Mouse (Mus musculus) left cerebral cortex, postnatal 4 days (tissue): ENCODE measurements around the gene Prkn. TPM values are rescaled to one million over a fixed set of nuclear protein-coding genes. Genes with fewer than 3 reads are reported as not detected.

Experiments
- DNase-seq: peaks from one replicate; pipeline ENCODE4 v3.0.0-alpha.2; 2022
- intact Hi-C: fragments of 180-260 bp; cut with DNase I; formaldehyde crosslinking; loops from one replicate; pipeline ENCODE4 v1.15.1; 2025
- total RNA-seq, 2 experiments: library from RNA; stranded (reverse); gene quantifications; 2 replicates each; pipeline ENCODE4 v1.2.3; 2021

The Prkn gene
- total RNA-seq, 2 experiments from 2014 or later: 12.8 to 16.2 TPM

- intact Hi-C loops: no loop called here
Measured at GRCm38 (mm10) chr17:11724135-11724534, 884.0 kb downstream of the Prkn start.

GRCm38 (mm10) chr17:11727101-11727500 is 886.9 kb downstream of the Prkn start:
- intact Hi-C loops: no loop called here
- no peak for DNase-seq

More at GRCm38 (mm10) chr17:11724135-11724534, 884.0 kb downstream of the Prkn start:
- DNase-seq: no peak

DNA sequence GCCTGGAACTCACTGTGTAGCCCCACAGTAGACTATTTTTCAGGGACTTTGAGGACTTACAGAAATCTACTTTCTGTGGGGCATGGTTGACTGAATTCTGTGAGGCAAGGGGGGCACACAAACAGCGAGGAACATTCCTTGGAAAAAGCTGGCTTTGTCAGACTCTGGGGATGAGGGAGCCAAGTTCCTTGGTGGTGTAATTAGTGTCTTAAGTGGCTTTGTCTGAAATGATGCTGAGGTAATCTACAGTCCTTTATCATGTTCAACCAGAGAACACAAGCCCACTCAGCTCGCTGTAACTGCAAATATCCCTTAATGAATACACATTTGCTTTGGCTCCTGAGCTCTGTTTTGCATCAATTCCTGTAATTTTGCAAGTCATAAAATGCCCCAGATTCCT is 888.1 kb downstream of the Prkn start:
- DNase-seq: no peak
- intact Hi-C loops: no loop called here

- DNase-seq: no peak
- intact Hi-C loops: no loop called here
Measured at GRCm38 (mm10) chr17:11730656-11731594, 890.7 kb downstream of the Prkn start.

DNA sequence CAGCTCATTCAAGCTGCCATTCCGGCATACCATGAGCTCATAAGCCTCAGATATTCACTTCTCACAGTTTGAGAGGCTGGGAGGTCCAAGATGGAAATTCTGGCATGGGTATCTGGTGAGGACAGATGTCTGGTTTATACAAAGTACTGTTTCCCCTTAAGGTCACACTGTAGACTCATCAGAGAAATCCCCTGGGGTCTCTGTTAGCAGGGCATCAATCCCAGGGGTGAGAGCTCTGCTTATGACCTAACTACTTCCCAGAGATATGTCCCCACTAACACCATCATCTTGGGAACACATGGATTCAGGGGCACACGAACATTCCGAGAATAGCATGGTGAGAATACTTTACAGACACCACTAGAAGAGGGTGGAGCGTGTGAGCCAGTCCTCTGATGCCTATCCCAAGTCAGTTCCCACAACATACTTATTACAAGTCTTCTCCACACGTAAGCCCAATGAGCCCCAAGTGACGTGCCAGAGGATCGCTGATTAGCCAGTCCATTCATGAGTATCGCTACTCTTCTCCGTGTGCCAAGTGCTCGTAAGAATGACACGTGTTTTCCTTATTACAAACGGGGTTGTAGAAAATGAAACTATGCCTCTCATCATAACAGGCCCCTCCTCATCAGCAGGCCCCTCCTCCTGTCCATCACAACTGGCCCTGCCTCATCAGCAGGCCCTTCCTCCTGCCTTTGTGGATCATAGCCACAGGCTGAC is 895.1 kb downstream of the Prkn start:
- intact Hi-C loops: no loop called here
- DNase-seq: no peak

- intact Hi-C loops: no loop called here
- no peak for DNase-seq
Measured at GRCm38 (mm10) chr17:11736531-11736930, 896.3 kb downstream of the Prkn start.

- intact Hi-C loops: no loop called here
- DNase-seq: no peak
Measured at GRCm38 (mm10) chr17:11737905-11738304, 897.7 kb downstream of the Prkn start.

- DNase-seq: no peak
- intact Hi-C loops: no loop called here
Measured at GRCm38 (mm10) chr17:11740716-11741115, 900.5 kb downstream of the Prkn start.

DNA sequence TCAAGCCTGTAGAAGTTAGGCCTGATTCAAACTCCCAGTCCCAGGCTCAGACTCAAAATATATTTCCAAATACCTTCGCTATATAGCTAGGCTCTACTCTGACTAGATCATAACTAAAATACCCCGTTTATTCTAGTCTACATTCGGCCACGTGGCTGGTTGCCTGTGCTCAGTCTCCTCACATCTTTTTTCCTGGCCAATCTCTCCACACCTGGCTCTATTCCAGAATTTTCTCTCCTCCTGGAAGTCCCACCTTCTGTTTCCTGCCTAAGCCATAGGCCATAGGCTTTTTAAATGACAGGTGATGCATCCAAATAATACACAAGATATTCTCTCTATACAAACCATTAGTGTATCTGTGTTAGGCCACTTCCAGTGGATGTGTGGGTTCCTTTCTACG is 901.0 kb downstream of the Prkn start:
- intact Hi-C loops: no loop called here
- DNase-seq: peak; percentile 21

DNA sequence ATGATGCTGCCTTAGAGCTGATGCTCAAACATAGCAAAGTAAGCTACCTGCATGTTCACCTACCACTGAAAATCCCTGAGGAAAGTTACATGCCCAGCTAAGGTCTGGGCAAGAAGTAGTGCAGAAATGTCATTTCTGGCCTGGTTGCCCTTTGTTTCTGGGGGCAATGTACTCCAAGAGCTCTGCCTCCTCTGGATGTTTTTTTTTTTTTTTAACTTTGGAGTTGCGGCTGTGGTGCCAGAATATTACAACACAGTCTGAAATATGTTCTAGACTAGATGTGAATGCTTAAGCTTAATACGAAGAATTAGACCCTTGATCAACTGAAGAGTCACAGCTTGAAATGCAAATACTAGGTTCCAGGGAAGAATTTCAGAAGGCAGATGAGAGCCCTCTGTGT is 911.1 kb downstream of the Prkn start:
- intact Hi-C loops: no loop called here
- DNase-seq: no peak

DNA sequence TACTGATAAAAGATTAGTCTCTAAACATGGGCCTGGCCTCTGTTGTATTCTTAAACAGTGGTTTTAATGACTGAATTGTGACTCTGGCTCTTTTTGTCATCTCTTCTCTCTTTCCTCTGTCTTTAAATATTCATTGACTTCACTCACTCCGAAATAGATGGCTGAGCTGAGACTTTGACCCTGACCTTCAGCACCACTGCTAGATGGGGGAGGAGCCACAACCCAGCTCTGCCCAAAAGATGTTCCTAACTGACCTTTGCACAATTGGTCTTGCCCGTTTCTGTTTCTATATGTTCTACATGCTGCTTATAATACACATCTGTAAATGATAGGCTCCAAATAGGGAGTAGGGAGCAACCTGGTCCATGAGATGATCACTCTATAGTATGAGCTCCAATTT is 912.5 kb downstream of the Prkn start:
- no peak for DNase-seq
- intact Hi-C loops: no loop called here

- DNase-seq: no peak
- intact Hi-C loops: no loop called here
Measured at GRCm38 (mm10) chr17:11765117-11765516, 924.9 kb downstream of the Prkn start.

DNA sequence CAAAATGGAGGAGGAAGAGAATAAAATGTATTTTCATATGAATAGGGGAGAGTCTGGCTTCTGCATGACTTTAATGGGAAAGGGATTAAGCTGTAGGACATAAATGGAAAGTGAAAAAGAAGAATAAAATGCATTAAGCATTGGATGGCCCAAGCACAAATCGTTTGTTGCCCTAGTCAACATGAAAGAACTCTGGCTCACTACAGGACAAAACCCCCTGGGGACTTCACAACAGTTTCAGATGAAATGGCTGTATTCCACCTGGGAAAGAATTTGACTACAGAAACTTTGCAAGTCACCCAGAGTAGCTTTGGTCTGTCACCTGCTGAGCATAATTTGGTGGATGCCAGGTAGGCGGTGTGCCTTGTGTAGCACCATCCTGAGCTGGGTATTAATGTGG is 925.4 kb downstream of the Prkn start:
- intact Hi-C loops: no loop called here
- DNase-seq: no peak

GRCm38 (mm10) chr17:11767301-11767700 is 927.1 kb downstream of the Prkn start:
- intact Hi-C loops: no loop called here
- no peak for DNase-seq

DNA sequence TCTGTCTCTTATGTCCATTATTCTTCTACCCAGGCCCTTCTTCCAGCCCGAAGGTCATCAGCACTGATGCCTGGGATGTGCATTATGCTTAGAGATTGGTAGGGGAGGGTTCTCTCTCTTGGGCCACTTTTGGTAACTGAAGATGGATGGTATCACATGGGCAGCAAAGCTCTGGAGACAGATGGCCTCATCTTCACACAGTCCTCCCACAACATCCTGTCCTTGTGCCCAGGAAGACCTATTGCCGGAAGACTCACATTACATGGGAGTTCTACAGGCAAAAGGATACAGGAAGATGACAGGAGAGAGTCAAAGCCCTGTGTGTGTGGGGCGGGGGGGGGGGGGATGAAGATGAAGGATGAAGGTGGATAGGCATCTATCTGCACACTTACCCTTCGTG is 928.2 kb downstream of the Prkn start:
- DNase-seq: no peak
- intact Hi-C loops: no loop called here

GRCm38 (mm10) chr17:11768971-11769370 is 928.8 kb downstream of the Prkn start:
- intact Hi-C loops: no loop called here
- DNase-seq: no peak

DNA sequence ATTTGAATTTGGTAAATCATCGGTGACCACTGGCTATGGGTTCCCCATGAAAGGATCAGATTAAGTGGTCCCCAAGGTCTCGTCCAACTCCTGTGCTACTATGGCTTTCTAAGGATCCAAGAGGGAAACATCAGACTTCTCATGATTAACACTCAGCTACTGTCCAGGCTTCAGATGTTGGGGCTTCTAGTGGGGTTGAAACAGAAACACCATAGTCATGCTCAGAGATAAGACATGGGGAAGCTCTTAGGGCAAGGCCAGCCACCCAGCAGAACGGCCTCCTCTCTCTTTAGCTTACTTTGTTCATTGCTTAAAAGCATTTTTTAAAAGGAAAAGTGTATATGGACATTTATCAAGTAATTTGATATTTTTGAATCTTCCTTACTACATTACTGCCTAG is 929.3 kb downstream of the Prkn start:
- intact Hi-C loops: no loop called here
- DNase-seq: no peak

GRCm38 (mm10) chr17:11779547-11779946 is 939.4 kb downstream of the Prkn start:
- DNase-seq: no peak
- intact Hi-C loops: no loop called here

DNA sequence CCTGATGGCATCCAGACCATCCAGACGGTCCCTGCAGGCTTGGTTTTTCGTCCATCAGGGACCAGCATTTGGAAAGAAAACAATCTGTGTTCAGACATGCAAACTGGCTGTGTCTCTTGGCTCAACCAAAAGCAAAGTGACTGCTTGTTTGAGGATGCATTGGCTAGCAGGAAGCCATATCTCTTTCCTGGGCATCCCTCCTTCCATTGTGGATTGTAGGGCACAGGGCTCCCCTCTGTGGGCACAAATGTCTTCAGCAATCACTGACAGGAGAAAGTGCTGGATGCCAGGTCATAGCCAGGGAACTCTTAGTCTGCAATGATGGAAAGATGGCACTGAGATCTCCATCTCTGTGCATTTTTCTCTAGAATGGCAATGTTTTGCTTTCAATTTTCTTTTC is 939.8 kb downstream of the Prkn start:
- intact Hi-C loops: no loop called here
- peak; percentile 13 for DNase-seq

GRCm38 (mm10) chr17:11780805-11781481 is 940.8 kb downstream of the Prkn start:
- no peak for DNase-seq
- intact Hi-C loops: no loop called here

- intact Hi-C loops: no loop called here
- no peak for DNase-seq
Measured at GRCm38 (mm10) chr17:11788270-11788936, 948.2 kb downstream of the Prkn start.
